Mouse (Mus musculus) myocyte (in vitro differentiated cells): ENCODE measurements around the gene Gtf2h2. TPM values are rescaled to one million over a fixed set of nuclear protein-coding genes. Genes with fewer than 3 reads are reported as not detected.

Experiments
- H3K27me3 ChIP-seq: one replicate; pipeline ENCODE4 v1.6.1; 2011; ENCODE audit not compliant: control insufficient read depth, insufficient read depth, insufficient read length
- H3K36me3 ChIP-seq: one replicate; pipeline ENCODE4 v1.6.1; 2011; ENCODE audit not compliant: control insufficient read depth, insufficient read depth
- H3K4me2 ChIP-seq: one replicate; pipeline ENCODE4 v1.6.1; 2011; ENCODE audit warnings: low read depth, control low read depth
- H3K4me3 ChIP-seq: one replicate; pipeline ENCODE4 v1.5.1; 2011; ENCODE audit warnings: mild to moderate bottlenecking, control low read depth, moderate library complexity
- H3K79me2 ChIP-seq: one replicate; pipeline ENCODE4 v1.6.1; 2011; ENCODE audit not compliant: control insufficient read depth, insufficient read depth
- H3ac ChIP-seq: one replicate; pipeline ENCODE4 v1.6.1; 2011; ENCODE audit not compliant: control insufficient read depth, insufficient read length
- CEBPB ChIP-seq: IDR thresholded peaks from 2 replicates; pipeline ENCODE4 v1.6.1; 2011; ENCODE audit warnings: mild to moderate bottlenecking, moderate library complexity; ENCODE audit not compliant: poor library complexity, insufficient read depth, severe bottlenecking
- E2F4 ChIP-seq: IDR thresholded peaks from one replicate; pipeline ENCODE4 v1.6.1; 2011; ENCODE audit warnings: mild to moderate bottlenecking, control low read depth, moderate library complexity; ENCODE audit not compliant: insufficient read depth
- MAX ChIP-seq: IDR thresholded peaks from one replicate; pipeline ENCODE4 v1.6.1; 2011; ENCODE audit warnings: low read depth, mild to moderate bottlenecking, control low read depth
- MYOD1 ChIP-seq, 3 experiments: IDR thresholded peaks; one replicate each; pipeline ENCODE4 v1.6.1; 2011; ENCODE audit warnings: control low read depth in 2 of 3, low read depth in 2 of 3, mild to moderate bottlenecking in 2 of 3, moderate library complexity in 1 of 3; ENCODE audit not compliant: insufficient read length in 2 of 3, control insufficient read depth in 1 of 3
- MYOG ChIP-seq, 3 experiments: IDR thresholded peaks; one replicate each; pipeline ENCODE4 v1.6.1; 2011; ENCODE audit warnings: control low read depth in 2 of 3, low read depth in 2 of 3, mild to moderate bottlenecking in 2 of 3; ENCODE audit not compliant: insufficient read length in 2 of 3, control insufficient read depth in 1 of 3, insufficient read depth in 1 of 3
- POLR2A ChIP-seq: IDR thresholded peaks from one replicate; pipeline ENCODE4 v1.6.1; 2011; ENCODE audit warnings: low read depth, mild to moderate bottlenecking, control low read depth, moderate library complexity; ENCODE audit not compliant: insufficient read length
- POLR2AphosphoS2 ChIP-seq: IDR thresholded peaks from one replicate; pipeline ENCODE4 v1.6.1; 2011; ENCODE audit warnings: low read depth, control low read depth; ENCODE audit not compliant: insufficient read length
- REST ChIP-seq: IDR thresholded peaks from one replicate; pipeline ENCODE4 v1.6.1; 2011; ENCODE audit warnings: mild to moderate bottlenecking, control low read depth, moderate library complexity; ENCODE audit not compliant: insufficient read depth, insufficient read length
- SRF ChIP-seq: IDR thresholded peaks from one replicate; pipeline ENCODE4 v1.6.1; 2011; ENCODE audit warnings: low read depth; ENCODE audit not compliant: control insufficient read depth, insufficient read length
- TCF12 ChIP-seq: IDR thresholded peaks from one replicate; pipeline ENCODE4 v1.6.1; 2011; ENCODE audit warnings: mild to moderate bottlenecking, control low read depth; ENCODE audit not compliant: poor library complexity, insufficient read depth, severe bottlenecking
- TCF3 ChIP-seq: IDR thresholded peaks from one replicate; pipeline ENCODE4 v1.6.1; 2011; ENCODE audit warnings: low read depth, control low read depth; ENCODE audit not compliant: insufficient read length
- USF1 ChIP-seq: IDR thresholded peaks from one replicate; pipeline ENCODE4 v1.6.1; 2011; ENCODE audit warnings: low read depth, mild to moderate bottlenecking, control low read depth, moderate library complexity
- polyA plus RNA-seq: library from polyadenylated mRNA; unstranded; fragments of >200 nt; fragmentation: generic; extraction: Trizol; gene quantifications from one replicate; pipeline ENCODE4 v1.2.1, GENCODE M21; 2012; ENCODE audit warnings: missing spikeins

Gtf2h2 gene
- polyA plus RNA-seq, 1 experiment: 13.1 TPM

- Histone ChIP-seq H3K4me2 (no peak overlapping the region), H3K79me2 (no peaks in the 10 kb centered on the region), H3ac (no peak overlapping the region), H3K36me3 (no peaks in the 10 kb centered on the region), H3K4me3 (no peak overlapping the region), H3K27me3 (no peaks in the 10 kb centered on the region)
- TF ChIP-seq TCF12: no peak
- no peak for TF ChIP-seq POLR2A
- no peak for TF ChIP-seq USF1
- no peak for TF ChIP-seq SRF
- no peak for TF ChIP-seq MYOG (IDR thresholded peaks at IDR 0.05; ENCODE audit: control insufficient read depth in 1 of 3, insufficient read depth in 1 of 3, insufficient read length in 2 of 3, low read depth in 2 of 3)
- TF ChIP-seq E2F4: no peak
Observed at GRCm38 (mm10) chr13:100525935-100526648, 33.7 kb upstream of the Gtf2h2 start.

- no peak overlapping the region for H3ac ChIP-seq
- H3K4me2 ChIP-seq: no peak overlapping the region
- no peaks in the 10 kb centered on the region for H3K79me2 ChIP-seq
- TF ChIP-seq E2F4 (no peak), MAX (no peak), MYOD1 (IDR thresholded peaks at IDR 0.05; ENCODE audit: control insufficient read depth in 1 of 3, insufficient read length in 2 of 3, low read depth in 2 of 3) (no peak), CEBPB (no peak), REST (no peak), MYOG (IDR thresholded peaks at IDR 0.05; ENCODE audit: control insufficient read depth in 1 of 3, insufficient read depth in 1 of 3, insufficient read length in 2 of 3, low read depth in 2 of 3) (no peak)
- no peaks in the 10 kb centered on the region for H3K36me3 ChIP-seq
- H3K27me3 ChIP-seq: no peaks in the 10 kb centered on the region
- H3K4me3 ChIP-seq: no peak overlapping the region
Observed at GRCm38 (mm10) chr13:100524896-100525295, 32.5 kb upstream of the Gtf2h2 start.

GRCm38 (mm10) chr13:100523698-100524097 lies 31.3 kb upstream of the Gtf2h2 start:
- no peaks in the 10 kb centered on the region for H3K36me3 ChIP-seq
- H3K79me2 ChIP-seq: no peaks in the 10 kb centered on the region
- H3K4me2 ChIP-seq: no peak overlapping the region
- TF ChIP-seq POLR2AphosphoS2: no peak
- H3K27me3 ChIP-seq: no peaks in the 10 kb centered on the region
- H3K4me3 ChIP-seq: no peak overlapping the region
- no peak overlapping the region for H3ac ChIP-seq

- no peaks in the 10 kb centered on the region for H3K79me2 ChIP-seq
- no peak overlapping the region for H3K4me2 ChIP-seq
- H3K36me3 ChIP-seq: no peaks in the 10 kb centered on the region
- H3K27me3 ChIP-seq: no peaks in the 10 kb centered on the region
- no peak overlapping the region for H3ac ChIP-seq
- no peak overlapping the region for H3K4me3 ChIP-seq
- no peak for TF ChIP-seq POLR2A
- no peak for TF ChIP-seq REST
- no peak for TF ChIP-seq TCF3
- TF ChIP-seq MAX: no peak
- TF ChIP-seq MYOD1 (IDR thresholded peaks at IDR 0.05; ENCODE audit: control insufficient read depth in 1 of 3, insufficient read length in 2 of 3, low read depth in 2 of 3): no peak
- no peak for TF ChIP-seq E2F4
- TF ChIP-seq TCF12: no peak
- TF ChIP-seq USF1: no peak
- TF ChIP-seq SRF: no peak
- no peak for TF ChIP-seq CEBPB
- no peak for TF ChIP-seq POLR2AphosphoS2
- TF ChIP-seq MYOG (IDR thresholded peaks at IDR 0.05; ENCODE audit: control insufficient read depth in 1 of 3, insufficient read depth in 1 of 3, insufficient read length in 2 of 3, low read depth in 2 of 3): no peak
Observed at GRCm38 (mm10) chr13:100521724-100522591, 29.6 kb upstream of the Gtf2h2 start.

- no peaks in the 10 kb centered on the region for H3K36me3 ChIP-seq
- no peak overlapping the region for H3K4me2 ChIP-seq
- H3ac ChIP-seq: no peak overlapping the region
- no peaks in the 10 kb centered on the region for H3K79me2 ChIP-seq
- no peaks in the 10 kb centered on the region for H3K27me3 ChIP-seq
- no peak overlapping the region for H3K4me3 ChIP-seq
- peak in 2 of 3 experiments; percentile 25 to 31 for TF ChIP-seq MYOD1 (IDR thresholded peaks at IDR 0.05; ENCODE audit: control insufficient read depth in 1 of 3, insufficient read length in 2 of 3, low read depth in 2 of 3)
- TF ChIP-seq MYOG (IDR thresholded peaks at IDR 0.05; ENCODE audit: control insufficient read depth in 1 of 3, insufficient read depth in 1 of 3, insufficient read length in 2 of 3, low read depth in 2 of 3): no peak
- TF ChIP-seq TCF12: no peak
Observed at GRCm38 (mm10) chr13:100519162-100519561, 26.8 kb upstream of the Gtf2h2 start.
